Mouse (Mus musculus) adrenal gland, adult 18-20 months (tissue): ENCODE measurements around the gene Pofut1. TPM values are rescaled to one million over a fixed set of nuclear protein-coding genes. Genes with fewer than 3 reads are reported as not detected.

Experiments used
- DNase-seq, 2 experiments: peaks; one replicate each; pipeline ENCODE4 v3.0.0; 2021 to 2022; ENCODE audit warnings: low spot score in 2 of 2
- long read RNA-seq, 2 experiments: library from polyadenylated mRNA; stranded (forward); transcript quantifications; one replicate each; pipeline ENCODE4 v2.0.0; 2021
- total RNA-seq, 2 experiments: library from RNA; stranded (reverse); gene quantifications; 1 replicate in 1 of 2; 2 replicates in 1 of 2; pipeline ENCODE4 v1.2.3; 2021

The Pofut1 gene
- total RNA-seq: 10 to 100 TPM; 35.7 to 47.9 TPM
- long read RNA-seq, experiment 1, full-length matches to known transcripts: 19 of 25 reads
- long read RNA-seq, experiment 1, partial matches to known transcripts: 0 of 25 reads
- long read RNA-seq, experiment 1, other reads (novel, unspliced or antisense): 6 of 25 reads
- long read RNA-seq, experiment 2, full-length matches to known transcripts: 44 of 80 reads
- long read RNA-seq, experiment 2, partial matches to known transcripts: 19 of 80 reads
- long read RNA-seq, experiment 2, other reads (novel, unspliced or antisense): 17 of 80 reads

GRCm38 (mm10) chr2:153241250-153242014, at the start of gene Pofut1, which contains the start of gene Plagl2:
TSS of gene Pofut1 (plus strand) at chr2:153241533.
TSS of gene Plagl2 (minus strand) at chr2:153241426.
- peak; percentile 87 to 93 for DNase-seq

GRCm38 (mm10) chr2:153194255-153194654, 47.1 kb upstream of the Pofut1 start:
- DNase-seq: no peak

GRCm38 (mm10) chr2:153198485-153198884, 42.8 kb upstream of the Pofut1 start:
- no peak for DNase-seq

GRCm38 (mm10) chr2:153199114-153199513, 42.2 kb upstream of the Pofut1 start:
- no peak for DNase-seq

GRCm38 (mm10) chr2:153202766-153203165, 38.6 kb upstream of the Pofut1 start:
- DNase-seq: peak in 1 of 2 experiments; percentile 42

- no peak for DNase-seq
These were observed 33.2 kb upstream of the Pofut1 start for GRCm38 (mm10) chr2:153208149-153208548.

- DNase-seq: no peak
These were observed 32.0 kb upstream of the Pofut1 start for GRCm38 (mm10) chr2:153209286-153209685.

- no peak for DNase-seq
These were observed 29.9 kb upstream of the Pofut1 start for GRCm38 (mm10) chr2:153211451-153211850.

- no peak for DNase-seq
These were observed 28.0 kb upstream of the Pofut1 start for GRCm38 (mm10) chr2:153213351-153213750.

GRCm38 (mm10) chr2:153214771-153215259, 26.5 kb upstream of the Pofut1 start:
- no peak for DNase-seq

GRCm38 (mm10) chr2:153215421-153215820, 25.9 kb upstream of the Pofut1 start:
- DNase-seq: no peak

- no peak for DNase-seq
These were observed 23.4 kb upstream of the Pofut1 start for GRCm38 (mm10) chr2:153217826-153218340.

- no peak for DNase-seq
These were observed 22.8 kb upstream of the Pofut1 start for GRCm38 (mm10) chr2:153218516-153218915.

GRCm38 (mm10) chr2:153221620-153222019, 19.7 kb upstream of the Pofut1 start:
- no peak for DNase-seq

- DNase-seq: no peak
These were observed 19.2 kb upstream of the Pofut1 start for GRCm38 (mm10) chr2:153222130-153222529.

- no peak for DNase-seq
These were observed 18.8 kb upstream of the Pofut1 start for GRCm38 (mm10) chr2:153222566-153222965.

GRCm38 (mm10) chr2:153224946-153225594, 16.3 kb upstream of the Pofut1 start, which contains the start of gene Tspyl3:
TSS of gene Tspyl3 (minus strand) at chr2:153225441.
- peak in 1 of 2 experiments; percentile 36 for DNase-seq

GRCm38 (mm10) chr2:153225595-153225953, 15.8 kb upstream of the Pofut1 start:
- no peak for DNase-seq

- no peak for DNase-seq
These were observed 13.4 kb upstream of the Pofut1 start for GRCm38 (mm10) chr2:153227959-153228358.

GRCm38 (mm10) chr2:153228523-153228922, 12.8 kb upstream of the Pofut1 start:
- no peak for DNase-seq

- DNase-seq: no peak
These were observed 4.1 kb upstream of the Pofut1 start for GRCm38 (mm10) chr2:153237193-153237592.
